Mouse (Mus musculus): Measurements from ENCODE around the gene Rsph1. TPM values are rescaled to one million over a fixed set of nuclear protein-coding genes. Genes with fewer than 3 reads are reported as not detected.

Rsph1 gene
- polyA plus RNA-seq, 1 experiment from 2014 or later, result 4.3 TPM

DNA sequence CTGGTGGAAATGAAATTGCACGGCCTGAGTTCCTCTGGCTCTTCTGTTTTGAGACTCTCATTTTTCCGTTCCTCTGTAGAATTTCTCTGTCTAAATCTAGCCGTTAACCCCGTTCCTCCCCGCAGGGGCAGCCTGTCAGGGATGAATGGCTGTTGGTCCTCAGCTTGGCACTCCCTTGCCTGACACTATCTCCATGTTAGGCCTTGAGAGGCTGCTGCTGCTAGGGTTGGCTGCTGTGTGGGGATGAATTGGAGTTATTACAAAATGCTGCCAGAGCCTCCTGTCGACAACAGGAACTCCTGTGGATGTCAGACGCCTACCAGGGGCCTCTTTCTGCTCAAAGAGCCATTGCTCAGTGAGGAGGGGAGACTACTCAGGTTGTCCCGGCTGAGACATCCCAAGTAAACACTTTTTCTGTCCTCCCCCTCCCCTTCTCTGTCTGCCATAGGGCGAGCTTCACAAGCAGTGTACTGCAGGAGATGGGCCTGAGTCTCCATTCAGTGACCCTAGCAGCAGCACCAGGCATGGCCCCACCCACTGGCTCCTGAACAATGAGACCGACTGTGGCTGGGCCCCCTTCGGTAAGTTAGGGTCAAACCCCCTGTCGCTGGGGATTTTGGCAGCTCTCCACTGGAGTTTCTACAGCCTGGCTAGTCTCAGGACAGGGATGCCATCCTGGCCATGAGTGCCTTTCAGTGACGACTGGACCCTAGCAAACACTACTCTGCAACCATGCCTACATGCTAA, 38.0 kb upstream of the Rsph1 start:
- no peaks in the 10 kb centered on the region for H3K9me3 ChIP-seq
- H3K36me3 ChIP-seq (replicated peaks), result no peaks in the 10 kb centered on the region
- no peak for DNase-seq (ENCODE audit: extremely low spot score, low spot score)
- peaks cover 38% of the 10 kb centered on the region for H3K4me1 ChIP-seq
- H3K27me3 ChIP-seq (ENCODE audit: poor library complexity, severe bottlenecking), result no peaks in the 10 kb centered on the region
- 37% methylated on average over 13 of the region's 13 CpGs for WGBS
- H3K27ac ChIP-seq, result peak overlapping the region; percentile 65
- 0 out of 2 replicates have a peak overlapping the region, but pooled peaks have one; percentile 5 for H3K4me3 ChIP-seq

DNA sequence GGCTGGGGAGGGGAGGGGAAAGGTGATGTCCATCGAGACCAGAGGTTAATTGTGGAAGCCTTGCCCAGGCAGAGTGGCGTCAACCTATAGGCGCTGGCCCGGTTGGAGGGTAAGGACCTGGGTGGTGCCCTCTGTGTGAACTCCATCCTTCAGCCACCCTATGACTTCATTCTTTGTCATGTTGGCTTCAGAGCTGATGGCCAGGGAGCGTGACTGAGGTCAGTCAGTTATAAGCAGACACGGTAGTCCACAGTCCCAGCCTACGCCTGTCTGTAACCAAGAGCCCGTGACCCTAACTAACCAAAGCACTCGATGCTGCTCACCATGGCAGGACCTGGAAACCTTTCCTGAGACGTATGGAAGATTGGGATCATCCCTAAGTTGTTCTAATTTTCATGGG, 35.5 kb upstream of the Rsph1 start:
- Histone ChIP-seq H3K9me3 (no peaks in the 10 kb centered on the region), H3K4me3 (no peak overlapping the region), H3K36me3 (replicated peaks) (no peaks in the 10 kb centered on the region), H3K4me1 (peaks cover 42% of the 10 kb centered on the region), H3K27ac (no peak overlapping the region; the same call in 1 of the 2 replicates), H3K27me3 (ENCODE audit: poor library complexity, severe bottlenecking) (no peaks in the 10 kb centered on the region)
- no peak for DNase-seq (ENCODE audit: extremely low spot score, low spot score)
- WGBS, result 85% methylated on average over 10 of the region's 10 CpGs

DNA sequence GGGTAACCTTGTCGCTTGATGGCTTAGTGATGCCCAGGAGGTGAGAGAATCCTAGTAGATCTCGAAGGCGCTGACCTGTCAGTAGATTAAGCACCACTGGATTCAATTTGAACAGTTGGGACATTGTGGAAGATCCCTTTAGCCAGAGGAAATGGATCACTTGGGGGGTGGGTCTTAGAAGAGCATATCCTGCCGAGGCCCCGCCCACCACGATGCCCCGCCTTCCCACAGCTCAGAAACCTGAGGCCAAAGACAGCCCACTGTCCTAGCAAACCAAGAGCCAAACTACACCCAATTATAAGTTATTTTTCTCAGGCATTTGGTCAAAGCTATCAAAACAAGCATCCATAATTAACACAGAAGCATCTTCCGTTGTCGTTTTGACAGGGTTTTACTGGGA, 33.9 kb upstream of the Rsph1 start:
- no peak for DNase-seq (ENCODE audit: extremely low spot score, low spot score)
- H3K9me3 ChIP-seq, result no peaks in the 10 kb centered on the region
- H3K27ac ChIP-seq, result no peak overlapping the region
- H3K4me3 ChIP-seq, result no peak overlapping the region
- peaks cover 41% of the 10 kb centered on the region for H3K4me1 ChIP-seq
- 82% methylated on average over 9 of the region's 9 CpGs for WGBS
- no peaks in the 10 kb centered on the region for H3K27me3 ChIP-seq (ENCODE audit: poor library complexity, severe bottlenecking)
- H3K36me3 ChIP-seq (replicated peaks), result no peaks in the 10 kb centered on the region

DNA sequence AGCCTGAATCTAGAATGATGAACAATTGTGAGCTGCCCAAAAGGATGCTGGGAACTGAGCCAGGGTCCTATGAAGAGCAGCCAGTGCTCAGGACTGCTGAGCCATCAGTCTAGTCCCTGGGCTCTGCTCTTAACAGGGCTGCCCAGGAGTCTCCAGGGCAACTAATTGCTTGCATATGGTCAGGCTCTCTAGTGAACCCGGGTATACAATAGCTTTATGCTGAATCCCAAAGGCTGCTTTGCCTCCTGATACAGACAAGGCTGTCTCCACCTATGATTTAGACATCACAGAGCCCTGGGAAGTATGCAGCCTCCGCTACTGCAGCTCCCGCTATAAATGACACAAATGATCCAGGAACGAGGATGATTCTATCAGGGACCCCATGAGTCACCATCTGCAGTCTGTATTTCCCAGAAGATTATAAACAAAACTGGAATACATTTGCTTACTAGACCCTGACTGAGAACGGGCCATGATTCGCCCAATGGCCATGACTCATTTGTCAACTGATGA, 32.2 kb upstream of the Rsph1 start:
- H3K27me3 ChIP-seq (ENCODE audit: poor library complexity, severe bottlenecking), result no peaks in the 10 kb centered on the region
- WGBS, result 67% methylated on average over 6 of the region's 6 CpGs
- no peak for DNase-seq (ENCODE audit: extremely low spot score, low spot score)
- peaks cover 45% of the 10 kb centered on the region for H3K4me1 ChIP-seq
- no peaks in the 10 kb centered on the region for H3K9me3 ChIP-seq
- H3K4me3 ChIP-seq, result no peak overlapping the region
- 0 out of 2 replicates have a peak overlapping the region, but pooled peaks have one; percentile 48 for H3K27ac ChIP-seq
- H3K36me3 ChIP-seq (replicated peaks), result no peaks in the 10 kb centered on the region

DNA sequence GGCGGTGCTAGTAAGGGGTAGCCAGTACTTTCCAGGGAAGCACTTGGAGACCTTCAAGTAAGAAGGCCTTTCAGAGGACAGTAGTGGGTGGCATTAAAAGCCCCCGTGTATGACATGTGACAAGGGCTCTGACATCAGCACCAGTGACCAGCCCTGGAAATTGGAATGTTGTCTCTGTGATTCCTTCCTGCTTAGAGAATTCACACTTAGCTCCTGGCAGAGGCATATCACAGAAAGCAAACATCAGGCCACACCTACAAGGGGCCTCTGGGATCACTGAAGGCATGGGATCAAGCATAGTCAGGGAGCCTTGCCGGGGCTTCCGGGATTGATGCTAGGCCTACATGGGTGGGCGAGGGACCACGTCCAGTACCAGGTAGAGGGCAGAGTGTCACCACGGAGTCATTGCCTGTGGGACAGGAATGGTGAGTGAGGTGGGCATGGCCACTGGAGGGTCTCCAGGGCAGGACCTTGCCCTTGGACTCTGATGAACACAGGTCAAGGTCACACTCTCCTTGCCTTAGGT, 31.2 kb upstream of the Rsph1 start:
- Histone ChIP-seq H3K4me1 (peaks cover 43% of the 10 kb centered on the region), H3K36me3 (replicated peaks) (no peaks in the 10 kb centered on the region), H3K27me3 (ENCODE audit: poor library complexity, severe bottlenecking) (no peaks in the 10 kb centered on the region), H3K4me3 (no peak overlapping the region), H3K27ac (no peak overlapping the region), H3K9me3 (no peaks in the 10 kb centered on the region)
- 94% methylated on average over 7 of the region's 7 CpGs for WGBS
- no peak for DNase-seq (ENCODE audit: extremely low spot score, low spot score)

DNA sequence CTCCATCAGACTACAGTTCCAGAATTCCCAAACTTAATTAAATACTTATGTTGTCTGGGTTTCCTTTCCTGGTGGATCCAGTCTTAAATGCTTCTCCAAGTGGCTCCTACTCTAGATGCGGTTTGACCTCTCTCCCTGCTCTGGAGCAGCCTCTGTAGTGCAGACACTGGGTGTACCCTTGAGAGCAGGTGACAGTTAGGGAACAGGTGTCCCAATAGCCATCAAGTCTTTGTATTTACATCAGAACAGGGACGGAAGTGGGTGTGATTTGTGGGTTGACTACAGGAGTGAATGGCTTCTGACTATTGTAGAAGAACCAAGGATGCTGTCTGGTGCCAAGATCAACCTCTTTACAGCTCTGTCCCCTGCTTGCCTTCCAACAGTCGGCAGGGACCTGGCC, 30.6 kb upstream of the Rsph1 start:
- no peaks in the 10 kb centered on the region for H3K36me3 ChIP-seq (replicated peaks)
- peaks cover 37% of the 10 kb centered on the region for H3K4me1 ChIP-seq
- H3K4me3 ChIP-seq, result no peak overlapping the region
- DNase-seq (ENCODE audit: extremely low spot score, low spot score), result no peak
- H3K27me3 ChIP-seq (ENCODE audit: poor library complexity, severe bottlenecking), result no peaks in the 10 kb centered on the region
- WGBS, result 91% methylated on average over 3 of the region's 3 CpGs
- H3K9me3 ChIP-seq, result no peaks in the 10 kb centered on the region
- H3K27ac ChIP-seq, result no peak overlapping the region

DNA sequence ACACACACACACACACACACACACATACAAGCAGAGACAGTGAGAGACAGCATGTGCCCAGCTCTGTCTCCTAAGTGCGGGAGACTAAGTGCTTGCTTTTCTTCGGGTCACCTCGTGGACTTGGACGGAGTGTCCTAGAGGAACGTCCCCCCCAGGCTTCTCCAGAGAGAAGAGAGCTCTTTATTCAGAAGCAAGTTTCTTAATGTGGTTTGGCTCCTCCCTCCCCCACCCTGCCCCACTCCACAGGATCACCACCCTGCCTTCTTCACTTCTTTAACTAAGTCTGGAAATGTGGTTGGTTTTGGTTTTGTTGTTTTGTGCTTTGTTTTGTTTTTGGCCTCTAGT, 28.6 kb upstream of the Rsph1 start:
- WGBS, result 62% methylated on average over 5 of the region's 5 CpGs
- H3K36me3 ChIP-seq (replicated peaks), result no peaks in the 10 kb centered on the region
- no peaks in the 10 kb centered on the region for H3K27me3 ChIP-seq (ENCODE audit: poor library complexity, severe bottlenecking)
- no peaks in the 10 kb centered on the region for H3K9me3 ChIP-seq
- DNase-seq (ENCODE audit: extremely low spot score, low spot score), result no peak
- no peak overlapping the region for H3K4me3 ChIP-seq
- H3K4me1 ChIP-seq, result peaks cover 35% of the 10 kb centered on the region
- H3K27ac ChIP-seq, result peak overlapping the region; percentile 44

DNA sequence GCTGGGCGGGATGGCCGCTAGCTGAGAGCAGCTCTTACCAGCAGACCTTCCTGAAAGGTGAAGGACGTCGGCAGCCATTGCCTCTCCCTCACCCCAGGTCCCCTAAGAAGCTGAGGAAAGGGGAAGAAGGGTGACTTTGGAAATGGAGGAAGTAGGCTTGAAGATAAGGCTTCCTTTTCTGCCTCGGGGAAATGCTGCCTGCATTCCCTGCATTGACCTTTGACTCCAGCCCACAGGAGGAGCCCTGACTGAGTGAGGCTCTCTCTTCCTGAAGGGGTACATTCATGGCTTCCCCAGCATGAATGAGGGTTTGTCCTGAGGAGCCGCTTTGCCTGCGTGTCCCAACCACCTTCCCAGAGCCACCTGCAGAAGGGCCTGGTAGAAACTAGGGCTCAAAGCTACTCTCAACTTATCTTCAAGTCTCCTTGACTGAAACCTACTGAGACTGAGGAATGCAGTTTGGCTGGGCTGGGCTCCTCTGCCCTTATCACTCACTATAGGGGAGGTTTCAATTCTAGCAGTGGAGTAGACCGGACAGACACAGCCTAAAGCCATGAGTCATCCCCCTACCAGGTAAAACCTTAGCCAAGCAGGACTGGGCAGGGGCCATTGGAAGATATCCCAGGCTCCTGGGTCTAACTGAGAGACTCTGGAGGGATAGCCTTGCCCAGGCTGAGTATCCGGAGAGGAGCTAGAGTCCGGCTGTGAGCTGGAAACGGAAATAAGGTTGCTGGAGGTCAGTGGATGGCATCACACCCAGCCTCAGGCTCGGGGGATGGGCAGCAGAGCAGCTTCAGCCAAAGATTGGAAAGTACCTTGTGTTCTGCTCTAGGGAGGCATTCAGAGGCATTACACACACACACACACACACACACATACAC, 28.0 kb upstream of the Rsph1 start:
- Histone ChIP-seq H3K27me3 (ENCODE audit: poor library complexity, severe bottlenecking) (no peaks in the 10 kb centered on the region), H3K36me3 (replicated peaks) (no peaks in the 10 kb centered on the region), H3K27ac (peak overlapping the region; percentile 44), H3K9me3 (no peaks in the 10 kb centered on the region), H3K4me3 (no peak overlapping the region), H3K4me1 (peaks cover 35% of the 10 kb centered on the region)
- no peak for DNase-seq (ENCODE audit: extremely low spot score, low spot score)
- WGBS, result 49% methylated on average over 12 of the region's 12 CpGs

DNA sequence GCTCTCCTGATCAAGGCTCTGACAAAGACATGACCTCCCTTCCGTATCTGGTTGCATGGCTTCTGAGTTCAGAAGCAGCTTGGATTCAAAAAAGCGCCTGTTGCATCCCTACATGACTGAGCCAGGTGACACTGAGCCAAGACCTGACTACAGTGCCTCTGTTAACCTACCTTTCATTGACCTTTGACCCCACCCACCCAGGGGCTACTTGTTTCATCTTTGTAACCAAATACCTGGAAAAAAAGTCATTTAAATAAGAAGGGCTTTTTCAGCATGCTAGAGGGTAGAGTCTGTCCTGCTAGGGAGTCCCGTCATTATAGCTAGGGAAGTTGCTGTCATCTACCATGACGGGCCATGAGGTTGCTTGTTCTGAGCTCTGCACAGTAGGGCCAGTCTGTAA, 26.2 kb upstream of the Rsph1 start:
- Histone ChIP-seq H3K27me3 (ENCODE audit: poor library complexity, severe bottlenecking) (peaks cover under 1% of the 10 kb centered on the region; the same call in 1 of the 2 replicates), H3K4me3 (no peak overlapping the region), H3K4me1 (peaks cover 26% of the 10 kb centered on the region), H3K9me3 (no peaks in the 10 kb centered on the region), H3K36me3 (replicated peaks) (no peaks in the 10 kb centered on the region), H3K27ac (no peak overlapping the region)
- DNase-seq (ENCODE audit: extremely low spot score, low spot score), result no peak
- 84% methylated on average over 4 of the region's 4 CpGs for WGBS

DNA sequence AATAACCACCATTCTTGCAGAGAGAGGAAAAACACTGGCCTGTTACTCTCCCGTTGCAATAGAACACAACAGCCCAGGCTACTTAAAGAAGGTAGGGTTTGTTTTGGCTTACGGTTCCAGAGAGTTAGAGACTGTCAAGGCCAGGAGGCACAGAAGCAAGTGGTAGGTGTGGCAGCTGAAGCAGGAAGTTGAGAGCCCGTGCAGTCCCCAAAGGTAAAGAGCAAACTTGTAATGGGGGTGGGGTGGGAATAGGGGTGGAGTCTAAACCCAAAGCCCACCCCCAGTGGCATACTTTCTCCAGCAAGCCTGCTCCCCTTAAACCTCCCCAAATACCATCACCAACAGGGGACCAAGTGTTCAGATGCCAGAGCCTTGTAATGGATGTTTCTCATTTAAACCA, 23.6 kb upstream of the Rsph1 start:
- Histone ChIP-seq H3K27me3 (ENCODE audit: poor library complexity, severe bottlenecking) (peaks cover 28% of the 10 kb centered on the region), H3K4me1 (peaks cover 40% of the 10 kb centered on the region), H3K27ac (no peak overlapping the region), H3K4me3 (no peak overlapping the region), H3K9me3 (no peaks in the 10 kb centered on the region), H3K36me3 (replicated peaks) (no peaks in the 10 kb centered on the region)
- 74% methylated on average over 3 of the region's 3 CpGs for WGBS
- DNase-seq (ENCODE audit: extremely low spot score, low spot score), result no peak

DNA sequence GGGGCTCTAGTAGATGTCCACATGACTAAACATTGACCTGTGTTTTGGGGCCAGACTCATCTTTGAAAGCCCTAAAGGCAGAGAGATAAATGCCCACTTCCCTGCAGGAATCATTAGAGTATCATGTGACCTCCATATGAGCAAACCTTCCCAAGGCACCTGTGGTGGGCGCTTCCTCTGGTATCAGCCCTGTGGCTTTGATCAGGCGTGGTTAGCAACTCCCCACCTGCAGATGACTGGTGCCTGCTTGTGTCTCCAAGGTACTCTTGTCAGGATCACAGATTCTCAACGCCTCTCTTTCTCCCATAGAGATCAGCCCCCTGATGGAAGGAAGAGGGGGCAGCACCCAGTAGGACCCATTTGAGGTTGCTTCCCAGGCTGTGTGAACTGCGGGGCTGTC, 22.8 kb upstream of the Rsph1 start:
- Histone ChIP-seq H3K9me3 (no peaks in the 10 kb centered on the region), H3K4me3 (no peak overlapping the region), H3K4me1 (peaks cover 40% of the 10 kb centered on the region), H3K27me3 (ENCODE audit: poor library complexity, severe bottlenecking) (peaks cover 35% of the 10 kb centered on the region), H3K27ac (no peak overlapping the region), H3K36me3 (replicated peaks) (no peaks in the 10 kb centered on the region)
- WGBS, result 89% methylated on average over 4 of the region's 4 CpGs
- DNase-seq (ENCODE audit: extremely low spot score, low spot score), result no peak

DNA sequence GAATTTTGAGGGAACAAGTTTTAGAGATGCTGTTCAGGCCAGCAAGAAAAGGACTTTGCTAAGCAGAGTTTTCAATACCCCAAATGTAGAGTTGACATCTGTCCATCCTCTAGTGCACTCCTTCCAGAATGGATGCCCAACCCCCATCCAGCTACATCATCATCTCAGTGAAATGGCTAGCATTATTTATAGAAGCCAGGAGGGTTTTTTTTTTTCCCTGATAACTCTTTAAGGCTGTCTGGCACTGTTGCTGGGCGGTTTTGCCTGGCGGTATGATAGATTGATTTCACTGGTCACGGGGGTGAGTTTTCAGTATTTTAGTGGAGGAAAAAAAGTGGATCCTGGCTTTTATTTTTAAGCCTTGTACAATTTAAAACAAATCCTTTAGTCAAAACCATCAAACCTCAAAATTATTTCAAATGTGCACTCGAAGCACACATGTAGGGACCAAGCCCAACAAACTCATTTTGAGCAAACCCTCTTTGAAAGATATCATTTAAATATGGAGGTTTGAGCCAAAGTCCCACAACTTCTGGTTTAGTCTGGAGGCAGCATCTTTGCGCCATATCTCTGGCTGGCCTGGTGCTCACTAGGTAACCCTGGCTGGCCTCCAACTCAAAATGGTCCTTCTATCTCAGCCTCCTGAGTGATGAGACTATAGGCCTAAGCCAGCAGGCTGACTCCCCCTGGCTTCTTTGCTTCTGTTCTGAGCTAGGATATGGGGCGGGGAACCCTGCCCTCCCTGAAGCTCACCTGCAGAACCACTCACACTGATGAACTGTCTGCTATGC, 21.4 kb upstream of the Rsph1 start:
- DNase-seq (ENCODE audit: extremely low spot score, low spot score), result no peak
- Histone ChIP-seq H3K27ac (no peak overlapping the region), H3K9me3 (no peaks in the 10 kb centered on the region), H3K4me1 (peaks cover 32% of the 10 kb centered on the region), H3K27me3 (ENCODE audit: poor library complexity, severe bottlenecking) (peaks cover 40% of the 10 kb centered on the region), H3K4me3 (no peak overlapping the region), H3K36me3 (replicated peaks) (no peaks in the 10 kb centered on the region)
- 91% methylated on average over 6 of the region's 6 CpGs for WGBS
